Mouse (Mus musculus): ENCODE data around the gene Tagln2. TPM values are rescaled to one million over a fixed set of nuclear protein-coding genes. Genes with fewer than 3 reads are reported as not detected.

Tagln2 gene
- polyA plus RNA-seq, 1 experiment from 2014 or later = 121 TPM

DNA sequence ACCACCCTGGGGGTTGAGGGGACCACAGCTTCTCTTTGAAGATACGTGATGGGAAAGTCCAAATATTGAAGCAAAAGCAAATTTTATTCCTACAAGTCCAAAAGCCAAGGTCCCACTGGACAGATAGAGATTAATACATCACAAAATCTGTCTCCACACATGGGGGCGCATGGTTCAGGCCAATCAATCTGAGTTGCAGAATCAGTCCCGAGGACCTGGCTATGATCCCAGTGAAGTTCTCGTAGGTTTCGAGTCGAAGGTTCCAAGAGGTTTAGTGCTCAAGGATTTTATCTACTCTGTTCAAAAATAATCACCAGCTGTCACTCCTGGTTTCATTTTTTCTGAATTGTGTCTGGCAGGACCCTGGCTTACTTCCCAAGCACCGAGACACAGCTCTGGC is 51.2 kb downstream of the Tagln2 start:
- H3K4me1 ChIP-seq (replicated peaks) = no peaks in the 10 kb centered on the region; the same call in 1 of the 2 replicates
- H3K4me2 ChIP-seq = peak overlapping the region; percentile 50; the same call in 1 of the 2 replicates
- H3K4me3 ChIP-seq (replicated peaks) = no peak overlapping the region
- ATAC-seq (ENCODE audit: insufficient read depth) = no peak
- H3K27ac ChIP-seq (replicated peaks) = no peak overlapping the region
- H3K9me3 ChIP-seq (replicated peaks) = no peaks in the 10 kb centered on the region
- H3K27me3 ChIP-seq = peaks cover 14% of the 10 kb centered on the region
- H3K9ac ChIP-seq = no peak overlapping the region
- WGBS (ENCODE audit: insufficient replicate concordance) = 31% methylated on average over 7 of the region's 7 CpGs
- no peaks in the 10 kb centered on the region for H3K36me3 ChIP-seq (replicated peaks)

DNA sequence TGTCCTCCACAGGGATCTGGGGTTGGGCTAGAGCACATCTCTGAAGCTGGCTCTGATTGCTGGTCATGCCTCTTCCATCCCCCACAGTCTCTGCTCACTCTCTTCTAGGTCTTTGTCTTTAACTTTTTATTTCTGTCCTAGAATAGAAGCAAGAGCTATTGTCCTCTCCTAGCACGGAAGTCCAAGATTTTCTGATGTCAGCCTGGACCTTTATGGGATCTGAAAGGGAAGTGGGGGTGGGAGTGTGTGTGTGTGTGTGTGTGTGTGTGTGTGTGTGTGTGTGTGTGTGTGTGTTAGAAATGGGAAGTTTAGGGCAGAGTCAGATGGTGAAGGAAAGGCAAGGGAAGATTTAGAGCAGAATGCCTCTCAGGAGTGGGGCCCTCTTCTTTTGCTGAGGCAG is 52.8 kb downstream of the Tagln2 start:
- WGBS (ENCODE audit: insufficient replicate concordance) = 25% methylated on average over 1 of the region's 1 CpGs
- H3K4me2 ChIP-seq = no peak overlapping the region
- H3K9me3 ChIP-seq (replicated peaks) = no peaks in the 10 kb centered on the region
- H3K9ac ChIP-seq = no peak overlapping the region
- no peak overlapping the region for H3K27ac ChIP-seq (replicated peaks)
- H3K4me3 ChIP-seq (replicated peaks) = no peak overlapping the region
- H3K4me1 ChIP-seq (replicated peaks) = no peaks in the 10 kb centered on the region; the same call in 1 of the 2 replicates
- H3K27me3 ChIP-seq = peaks cover 16% of the 10 kb centered on the region
- ATAC-seq (ENCODE audit: insufficient read depth) = no peak
- no peaks in the 10 kb centered on the region for H3K36me3 ChIP-seq (replicated peaks)

DNA sequence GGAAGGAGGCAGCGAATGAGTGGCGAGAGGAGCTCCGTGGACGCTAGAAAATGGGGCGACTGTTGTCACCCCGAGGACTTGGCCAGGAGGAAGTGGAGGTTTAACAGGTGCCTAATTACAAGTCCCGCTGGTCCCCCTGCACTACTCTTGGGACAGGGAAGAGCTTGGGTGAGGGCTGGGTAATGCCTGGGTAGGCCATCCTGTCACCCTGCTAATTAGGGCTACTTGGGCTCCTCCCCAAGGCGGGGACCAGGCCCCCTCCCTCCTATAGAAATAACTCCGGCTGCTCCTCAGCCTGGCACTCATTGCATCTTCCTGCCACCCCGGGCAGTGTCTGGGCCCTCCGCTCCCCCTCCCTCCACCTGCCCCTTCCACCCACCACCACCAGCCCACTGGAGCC is 55.8 kb downstream of the Tagln2 start, which contains the start of gene Vsig8:
Gene Vsig8, plus strand, starts transcription at position 301 of the 400 bp plus-strand sequence.
- no peak within 1 kb of the TSS for H3K4me2 ChIP-seq
- no peaks in the 10 kb centered on the region for H3K36me3 ChIP-seq (replicated peaks)
- H3K27ac ChIP-seq (replicated peaks) = no peak within 1 kb of the TSS
- 61% methylated on average over 11 of the region's 11 CpGs for WGBS (ENCODE audit: insufficient replicate concordance)
- H3K27me3 ChIP-seq = peaks cover 25% of the 10 kb centered on the region
- H3K9ac ChIP-seq = no peak within 1 kb of the TSS
- no peaks in the 10 kb centered on the region for H3K9me3 ChIP-seq (replicated peaks)
- no peak for ATAC-seq (ENCODE audit: insufficient read depth)
- no peaks in the 10 kb centered on the region for H3K4me1 ChIP-seq (replicated peaks)
- no peak within 1 kb of the TSS for H3K4me3 ChIP-seq (replicated peaks)

Other genes with a start within 250 kb of the Tagln2 start
- 0.02 TPM in 1 of 2 replicates, not detected in the other for gene Atp1a4, start 241.6 kb upstream of the Tagln2 start, polyA plus RNA-seq (2015; fragmentation: Nextera tagmentation; extraction: Ambion mirVana)
- gene Igsf8, start 238.4 kb upstream of the Tagln2 start, polyA plus RNA-seq (2015; fragmentation: Nextera tagmentation; extraction: Ambion mirVana) = 17.9 and 23.1 TPM in 2 replicates
- gene Atp1a2, start 202.0 kb upstream of the Tagln2 start, polyA plus RNA-seq (2015; fragmentation: Nextera tagmentation; extraction: Ambion mirVana) = 0.39 and 0.40 TPM in 2 replicates
- 0.03 TPM in 1 of 2 replicates, not detected in the other for gene Kcnj9, start 170.7 kb upstream of the Tagln2 start, polyA plus RNA-seq (2015; fragmentation: Nextera tagmentation; extraction: Ambion mirVana)
- gene Kcnj10, start 158.8 kb upstream of the Tagln2 start, polyA plus RNA-seq (2015; fragmentation: Nextera tagmentation; extraction: Ambion mirVana) = 0.09 and 0.12 TPM in 2 replicates
- 1.7 and 1.9 TPM in 2 replicates for gene Pigm, start 123.5 kb upstream of the Tagln2 start, polyA plus RNA-seq (2015; fragmentation: Nextera tagmentation; extraction: Ambion mirVana)
- gene Slamf9, start 24.7 kb upstream of the Tagln2 start, polyA plus RNA-seq (2015; fragmentation: Nextera tagmentation; extraction: Ambion mirVana) = 0.78 and 1.2 TPM in 2 replicates
- gene Igsf9, start 18.3 kb upstream of the Tagln2 start, polyA plus RNA-seq (2015; fragmentation: Nextera tagmentation; extraction: Ambion mirVana) = 0.96 and 1.2 TPM in 2 replicates
- 0.29 and 0.43 TPM in 2 replicates for gene Cfap45, start 20.8 kb downstream of the Tagln2 start, polyA plus RNA-seq (2015; fragmentation: Nextera tagmentation; extraction: Ambion mirVana)
- gene Vsig8, start 55.9 kb downstream of the Tagln2 start, polyA plus RNA-seq (2015; fragmentation: Nextera tagmentation; extraction: Ambion mirVana) = not detected in 2 replicates
- gene Slamf8, start 90.5 kb downstream of the Tagln2 start, polyA plus RNA-seq (2015; fragmentation: Nextera tagmentation; extraction: Ambion mirVana) = 0.10 and 0.33 TPM in 2 replicates
- gene Fcrl6, start 102.5 kb downstream of the Tagln2 start, polyA plus RNA-seq (2015; fragmentation: Nextera tagmentation; extraction: Ambion mirVana) = 0.08 TPM in 1 of 2 replicates, not detected in the other
- 5.3 and 5.7 TPM in 2 replicates for gene Dusp23, start 132.9 kb downstream of the Tagln2 start, polyA plus RNA-seq (2015; fragmentation: Nextera tagmentation; extraction: Ambion mirVana)
- gene Crp, start 198.0 kb downstream of the Tagln2 start, polyA plus RNA-seq (2015; fragmentation: Nextera tagmentation; extraction: Ambion mirVana) = 57.7 and 71.8 TPM in 2 replicates